Mouse (Mus musculus): ENCODE results near the gene Trim80. TPM values are rescaled to one million over a fixed set of nuclear protein-coding genes. Genes with fewer than 3 reads are reported as not detected.
"Not testable (repeated sequence)": the region's sequence is repeated elsewhere in the genome, so short reads cannot be mapped to it uniquely, and the experiment has no call there.

Gene Trim80
- polyA plus RNA-seq, 1 experiment from 2014 or later: not detected

DNA sequence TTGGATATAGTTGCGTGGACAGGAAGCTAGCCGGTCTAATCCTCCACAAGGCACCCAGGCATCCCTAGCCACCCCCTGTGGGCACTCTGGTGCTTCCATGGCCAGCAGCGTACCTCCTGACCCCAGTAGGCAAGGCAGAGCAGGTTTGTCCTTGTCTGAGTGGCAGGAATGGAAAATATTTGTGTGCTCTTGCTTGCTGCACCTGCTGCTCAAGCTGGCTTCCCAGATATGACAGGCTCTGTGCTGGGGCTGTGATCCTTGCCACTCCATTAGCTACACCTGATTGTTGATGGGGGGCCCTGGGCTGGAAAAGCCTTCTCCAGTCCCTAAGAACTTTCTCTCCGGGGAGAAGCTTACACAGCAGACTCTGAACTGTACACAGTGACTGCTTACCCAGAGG lies 13.0 kb downstream of the Trim80 start:
- Histone ChIP-seq H3K9me3 (replicated peaks) (peaks cover 5% of the 10 kb centered on the region; the same call in 1 of the 2 replicates), H3K36me3 (no peaks in the 10 kb centered on the region), H3K4me2 (replicated peaks) (no peak overlapping the region), H3K27me3 (no peaks in the 10 kb centered on the region), H3K4me3 (no peak overlapping the region), H3K4me1 (peaks cover 4% of the 10 kb centered on the region; the same call in 1 of the 2 replicates), H3K9ac (no peak overlapping the region), H3K27ac (no peak overlapping the region)
- no peak for ATAC-seq (ENCODE audit: low FRiP score)
- WGBS: 76% methylated on average over 4 of the region's 4 CpGs

DNA sequence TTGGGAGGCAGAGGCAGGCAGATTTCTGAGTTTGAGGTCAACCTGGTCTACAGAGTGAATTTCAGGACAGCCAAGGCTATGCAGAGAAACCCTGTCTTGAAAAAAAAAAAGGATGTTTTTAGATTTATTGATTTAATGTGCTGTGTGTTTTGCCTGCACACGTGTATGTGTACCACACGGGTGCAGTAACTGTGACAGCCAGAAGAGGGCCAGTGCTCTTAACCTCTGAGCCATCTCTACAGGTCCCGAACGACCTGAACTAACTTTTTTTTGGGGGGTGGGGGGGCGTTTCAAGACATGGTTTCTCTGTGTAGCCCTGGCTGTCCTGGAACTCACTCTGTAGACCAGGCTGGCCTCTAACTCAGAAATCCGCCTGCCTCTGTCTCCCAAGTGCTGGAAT lies 14.5 kb downstream of the Trim80 start:
- H3K4me2 ChIP-seq (replicated peaks); H3K9me3 ChIP-seq (replicated peaks); H3K27me3 ChIP-seq; H3K4me3 ChIP-seq; H3K9ac ChIP-seq; H3K36me3 ChIP-seq; H3K27ac ChIP-seq; ATAC-seq (ENCODE audit: low FRiP score); H3K4me1 ChIP-seq: not testable (repeated sequence)
- 89% methylated on average over 6 of the region's 6 CpGs for WGBS

DNA sequence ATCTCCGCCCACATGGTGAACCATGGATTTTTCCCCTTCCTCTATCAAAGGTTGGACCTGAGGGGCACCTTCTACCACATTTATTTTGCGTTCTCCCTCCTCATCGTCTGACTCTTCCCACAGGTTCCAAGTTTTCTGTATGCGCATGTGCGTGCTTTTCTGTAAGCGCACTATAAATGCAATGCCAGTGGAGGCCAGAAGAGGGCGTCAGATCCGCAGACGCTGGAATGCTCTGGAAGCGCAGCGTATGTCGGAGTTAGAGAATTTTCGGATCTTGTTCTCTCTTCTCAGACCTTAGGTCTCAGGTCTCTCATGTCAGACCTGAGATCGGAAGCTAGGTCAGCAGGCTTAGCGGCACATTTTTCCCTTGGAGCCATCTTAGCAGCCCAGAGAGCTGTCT lies 15.3 kb downstream of the Trim80 start:
- H3K4me3 ChIP-seq: no peak overlapping the region
- H3K9me3 ChIP-seq (replicated peaks): peaks cover 5% of the 10 kb centered on the region; the same call in 1 of the 2 replicates
- 87% methylated on average over 15 of the region's 15 CpGs for WGBS
- H3K4me1 ChIP-seq: peaks cover 4% of the 10 kb centered on the region; the same call in 1 of the 2 replicates
- no peaks in the 10 kb centered on the region for H3K27me3 ChIP-seq
- H3K9ac ChIP-seq: no peak overlapping the region
- H3K4me2 ChIP-seq (replicated peaks): no peak overlapping the region
- no peaks in the 10 kb centered on the region for H3K36me3 ChIP-seq
- no peak overlapping the region for H3K27ac ChIP-seq
- no peak for ATAC-seq (ENCODE audit: low FRiP score)

DNA sequence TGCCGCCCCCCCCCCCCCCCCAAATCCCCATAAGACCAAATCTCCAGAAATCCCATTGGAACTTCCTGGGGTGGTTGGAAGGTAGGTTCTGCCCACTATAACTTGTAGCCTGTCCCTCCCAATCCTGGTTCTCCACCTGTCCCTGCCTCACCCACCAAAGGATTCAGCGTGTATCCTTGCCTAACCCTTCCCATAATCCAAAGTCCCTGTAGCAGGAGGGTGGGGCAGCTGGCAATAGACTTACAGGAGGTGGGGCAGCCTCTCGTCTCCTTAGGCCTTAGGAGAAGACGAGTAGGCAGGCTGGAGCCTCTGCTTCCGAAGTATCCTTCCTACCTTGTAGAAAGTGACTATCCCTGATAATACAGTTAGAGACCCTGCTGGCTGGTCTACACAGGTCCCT lies 15.8 kb downstream of the Trim80 start:
- Histone ChIP-seq H3K27ac (no peak overlapping the region), H3K9ac (no peak overlapping the region), H3K9me3 (replicated peaks) (peaks cover 5% of the 10 kb centered on the region; the same call in 1 of the 2 replicates), H3K4me1 (peaks cover 4% of the 10 kb centered on the region; the same call in 1 of the 2 replicates), H3K27me3 (no peaks in the 10 kb centered on the region), H3K36me3 (no peaks in the 10 kb centered on the region), H3K4me3 (no peak overlapping the region), H3K4me2 (replicated peaks) (no peak overlapping the region)
- ATAC-seq (ENCODE audit: low FRiP score): no peak
- 86% methylated on average over 5 of the region's 5 CpGs for WGBS

DNA sequence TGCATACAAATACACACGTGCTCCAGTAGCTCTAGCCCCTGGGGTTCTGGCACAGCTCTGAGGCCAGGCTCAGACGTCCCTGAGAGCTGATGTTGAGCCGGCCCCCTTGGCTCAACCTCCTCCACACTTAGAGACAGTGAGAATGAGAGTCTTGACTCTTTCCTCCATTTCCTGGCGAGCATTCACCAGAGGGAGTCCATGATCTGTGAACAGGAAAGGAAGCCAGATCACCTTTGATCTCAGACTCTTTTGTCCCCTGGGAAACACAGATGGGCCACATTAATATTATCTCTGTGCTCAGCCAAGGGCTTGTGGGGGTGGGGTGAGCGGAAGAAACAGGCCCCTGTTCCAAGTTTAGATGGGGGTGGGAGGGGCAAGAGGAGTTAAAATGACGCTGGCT lies 17.1 kb downstream of the Trim80 start:
- H3K4me2 ChIP-seq (replicated peaks): no peak overlapping the region
- no peak overlapping the region for H3K27ac ChIP-seq
- ATAC-seq (ENCODE audit: low FRiP score): no peak
- no peak overlapping the region for H3K4me3 ChIP-seq
- no peaks in the 10 kb centered on the region for H3K36me3 ChIP-seq
- H3K4me1 ChIP-seq: peaks cover 4% of the 10 kb centered on the region; the same call in 1 of the 2 replicates
- 31% methylated on average over 6 of the region's 6 CpGs for WGBS
- H3K27me3 ChIP-seq: no peaks in the 10 kb centered on the region; the same call in none of the 2 replicates
- no peak overlapping the region for H3K9ac ChIP-seq
- peaks cover 5% of the 10 kb centered on the region; the same call in 1 of the 2 replicates for H3K9me3 ChIP-seq (replicated peaks)

DNA sequence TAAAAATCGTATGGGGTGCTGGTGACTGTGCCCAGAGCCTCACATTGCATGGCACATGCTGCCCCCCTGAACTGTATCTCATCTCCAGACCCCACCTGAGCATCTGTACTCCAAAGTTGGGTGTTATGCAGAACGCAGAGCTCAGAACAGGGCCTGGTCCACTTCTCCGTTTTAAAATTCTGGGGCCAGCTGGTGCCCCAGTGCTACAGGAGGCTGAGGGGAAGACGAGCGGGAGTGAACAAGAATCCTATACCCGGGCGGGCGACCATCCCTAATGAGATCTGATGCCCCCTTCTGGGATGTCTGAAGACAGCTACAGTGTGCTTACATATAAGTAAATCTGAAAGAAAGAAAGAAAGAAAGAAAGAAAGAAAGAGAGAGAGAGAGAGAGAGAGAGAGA lies 20.6 kb downstream of the Trim80 start:
- Histone ChIP-seq H3K9ac (no peak overlapping the region), H3K27ac (no peak overlapping the region), H3K36me3 (no peaks in the 10 kb centered on the region), H3K4me3 (no peak overlapping the region), H3K9me3 (replicated peaks) (no peaks in the 10 kb centered on the region), H3K4me2 (replicated peaks) (no peak overlapping the region), H3K4me1 (peaks cover 4% of the 10 kb centered on the region; the same call in 1 of the 2 replicates), H3K27me3 (no peaks in the 10 kb centered on the region; the same call in none of the 2 replicates)
- 22% methylated on average over 8 of the region's 8 CpGs for WGBS
- no peak for ATAC-seq (ENCODE audit: low FRiP score)

DNA sequence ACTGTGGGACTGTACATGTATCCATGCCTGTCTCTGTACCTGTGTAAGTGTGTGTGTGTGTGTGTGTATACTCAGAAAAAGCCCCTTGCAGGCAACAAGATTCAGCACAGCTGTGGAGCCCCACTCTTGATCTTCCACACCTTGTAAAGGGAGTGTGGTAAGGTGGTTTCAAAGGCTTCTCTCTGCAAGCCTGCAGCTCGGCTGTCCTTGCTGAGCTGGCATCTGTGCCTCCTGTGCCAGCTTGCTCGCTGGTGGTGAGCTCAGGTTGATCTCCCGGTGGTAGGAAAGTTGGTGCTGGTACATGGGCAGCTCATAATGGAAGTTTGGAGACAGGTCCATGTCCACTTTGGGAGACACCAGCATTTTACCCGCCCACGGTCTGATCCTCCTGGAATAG lies 21.5 kb downstream of the Trim80 start:
- no peak overlapping the region for H3K4me2 ChIP-seq (replicated peaks)
- no peak for ATAC-seq (ENCODE audit: low FRiP score)
- no peak overlapping the region for H3K27ac ChIP-seq
- peaks cover 4% of the 10 kb centered on the region; the same call in 1 of the 2 replicates for H3K4me1 ChIP-seq
- H3K27me3 ChIP-seq: no peaks in the 10 kb centered on the region; the same call in none of the 2 replicates
- no peak overlapping the region for H3K4me3 ChIP-seq
- no peaks in the 10 kb centered on the region for H3K36me3 ChIP-seq
- WGBS: 77% methylated on average over 5 of the region's 5 CpGs
- H3K9me3 ChIP-seq (replicated peaks): no peaks in the 10 kb centered on the region
- no peak overlapping the region for H3K9ac ChIP-seq

DNA sequence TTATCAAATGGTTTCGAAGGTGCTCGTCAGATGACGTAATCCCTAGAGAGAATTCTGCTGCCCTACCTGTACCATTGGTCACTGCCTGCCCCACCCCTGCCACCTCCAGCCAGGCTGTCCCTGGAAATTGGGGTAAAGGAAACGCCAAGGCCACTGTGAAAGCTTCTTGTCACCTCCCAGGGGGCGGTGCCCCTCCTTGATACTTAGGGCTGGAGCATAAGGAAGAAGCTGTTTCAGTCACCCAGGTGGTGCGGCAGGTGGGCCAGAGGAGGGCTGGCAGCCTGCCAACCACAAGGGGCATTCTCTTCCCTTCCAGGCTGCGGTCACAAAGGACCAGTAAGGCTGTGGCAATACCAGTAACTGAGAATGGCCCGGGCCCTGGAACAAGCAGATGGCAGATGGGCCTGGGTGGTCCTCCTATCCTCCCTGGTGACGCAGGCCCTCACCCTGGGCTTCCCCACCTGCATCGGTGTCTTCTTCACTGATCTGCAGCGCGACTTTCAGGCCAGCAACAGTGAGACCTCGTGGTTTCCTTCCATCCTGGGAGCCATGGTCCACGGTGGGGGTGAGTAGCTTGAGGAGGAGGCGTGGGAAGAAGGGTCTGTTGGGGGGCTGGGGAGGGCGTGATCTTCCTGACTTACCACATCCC lies 22.0 kb downstream of the Trim80 start, which contains the start of gene Slc16a5:
Slc16a5 (plus strand) TSS at position 232 of the 649 bp plus-strand sequence.
- no peak within 1 kb of the TSS for H3K4me3 ChIP-seq
- peaks cover 6% of the 10 kb centered on the region for H3K4me1 ChIP-seq
- ATAC-seq (ENCODE audit: low FRiP score): no peak
- WGBS: 77% methylated on average over 16 of the region's 16 CpGs
- H3K27me3 ChIP-seq: no peaks in the 10 kb centered on the region; the same call in none of the 2 replicates
- no peak within 1 kb of the TSS for H3K27ac ChIP-seq
- no peaks in the 10 kb centered on the region for H3K36me3 ChIP-seq
- H3K9ac ChIP-seq: no peak within 1 kb of the TSS; the same call in 1 of the 2 replicates
- no peak within 1 kb of the TSS for H3K4me2 ChIP-seq (replicated peaks)
- no peaks in the 10 kb centered on the region for H3K9me3 ChIP-seq (replicated peaks)

DNA sequence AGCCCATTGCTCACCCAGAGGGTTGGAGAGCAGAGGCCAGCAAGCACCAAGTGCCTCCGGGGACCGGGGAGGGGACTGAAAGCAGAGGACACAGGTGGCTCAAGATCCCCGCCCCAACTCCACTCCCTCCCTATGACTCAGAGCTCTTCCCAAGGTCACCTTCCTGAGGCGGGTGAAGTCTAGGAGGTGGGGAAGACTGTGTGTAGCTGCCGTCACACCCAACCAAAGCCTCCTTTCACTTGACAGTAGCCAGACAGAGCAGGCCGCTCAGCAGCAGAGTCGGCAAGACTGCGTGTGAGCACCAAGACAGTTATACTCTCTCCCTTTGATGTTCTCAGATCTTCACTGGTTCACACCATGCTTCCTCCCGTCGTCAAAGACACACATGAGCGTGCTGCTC lies 23.1 kb downstream of the Trim80 start:
- H3K4me3 ChIP-seq: no peak overlapping the region
- H3K27ac ChIP-seq: no peak overlapping the region
- H3K4me2 ChIP-seq (replicated peaks): no peak overlapping the region
- WGBS: 73% methylated on average over 11 of the region's 11 CpGs
- no peaks in the 10 kb centered on the region; the same call in none of the 2 replicates for H3K27me3 ChIP-seq
- H3K9me3 ChIP-seq (replicated peaks): no peaks in the 10 kb centered on the region
- ATAC-seq (ENCODE audit: low FRiP score): no peak
- no peaks in the 10 kb centered on the region for H3K36me3 ChIP-seq
- H3K4me1 ChIP-seq: peaks cover 8% of the 10 kb centered on the region
- H3K9ac ChIP-seq: no peak overlapping the region

DNA sequence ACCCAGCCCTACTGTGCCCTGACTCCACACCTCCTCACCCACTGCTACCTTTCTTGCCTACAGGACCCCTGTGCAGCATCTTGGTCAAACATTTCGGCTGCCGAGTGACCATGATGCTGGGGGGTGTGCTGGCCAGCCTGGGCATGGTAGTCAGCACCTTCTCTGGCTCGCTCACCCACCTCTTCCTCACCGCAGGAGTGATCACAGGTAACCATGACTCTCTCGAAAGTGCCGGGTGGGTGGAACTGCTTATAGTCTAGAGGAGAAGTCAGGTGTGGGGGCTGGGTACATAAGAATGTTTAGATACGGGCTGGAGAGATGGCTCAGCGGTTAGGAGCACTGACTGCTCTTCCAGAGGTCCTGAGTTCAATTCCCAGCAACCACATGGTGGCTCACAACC lies 24.5 kb downstream of the Trim80 start:
- no peaks in the 10 kb centered on the region; the same call in none of the 2 replicates for H3K27me3 ChIP-seq
- ATAC-seq (ENCODE audit: low FRiP score): no peak
- no peak overlapping the region for H3K27ac ChIP-seq
- H3K36me3 ChIP-seq: no peaks in the 10 kb centered on the region
- no peak overlapping the region for H3K4me3 ChIP-seq
- H3K4me1 ChIP-seq: peaks cover 8% of the 10 kb centered on the region
- WGBS: 87% methylated on average over 8 of the region's 8 CpGs
- no peak overlapping the region for H3K4me2 ChIP-seq (replicated peaks)
- H3K9me3 ChIP-seq (replicated peaks): no peaks in the 10 kb centered on the region
- no peak overlapping the region for H3K9ac ChIP-seq

DNA sequence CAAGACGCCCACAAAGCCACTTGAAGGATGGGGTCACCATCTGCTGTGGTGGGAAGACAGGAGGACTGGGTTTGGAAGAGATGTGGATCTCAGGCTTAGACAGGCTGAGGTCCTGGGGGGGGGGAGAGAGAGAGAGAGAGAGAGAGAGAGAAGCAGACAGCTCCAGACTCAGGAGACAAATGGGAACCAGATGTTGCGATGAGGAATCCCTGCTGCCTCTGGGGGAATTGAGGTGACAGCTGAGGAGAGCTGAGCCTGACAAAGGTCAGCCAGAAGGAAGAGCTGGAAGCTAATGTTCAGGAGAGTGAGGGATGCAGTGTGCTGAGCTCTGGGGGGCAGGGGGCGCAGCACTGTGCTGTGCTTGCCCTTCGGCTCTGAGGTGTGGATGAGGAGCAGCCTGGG lies 26.9 kb downstream of the Trim80 start:
- 39% methylated on average over 4 of the region's 4 CpGs for WGBS
- Histone ChIP-seq H3K27me3 (no peaks in the 10 kb centered on the region; the same call in 1 of the 2 replicates), H3K4me1 (peaks cover 8% of the 10 kb centered on the region), H3K36me3 (no peaks in the 10 kb centered on the region), H3K9ac (peak overlapping the region; percentile 4; the same call in 1 of the 2 replicates), H3K4me2 (replicated peaks) (no peak overlapping the region), H3K9me3 (replicated peaks) (no peaks in the 10 kb centered on the region), H3K27ac (no peak overlapping the region), H3K4me3 (no peak overlapping the region)
- no peak for ATAC-seq (ENCODE audit: low FRiP score)

DNA sequence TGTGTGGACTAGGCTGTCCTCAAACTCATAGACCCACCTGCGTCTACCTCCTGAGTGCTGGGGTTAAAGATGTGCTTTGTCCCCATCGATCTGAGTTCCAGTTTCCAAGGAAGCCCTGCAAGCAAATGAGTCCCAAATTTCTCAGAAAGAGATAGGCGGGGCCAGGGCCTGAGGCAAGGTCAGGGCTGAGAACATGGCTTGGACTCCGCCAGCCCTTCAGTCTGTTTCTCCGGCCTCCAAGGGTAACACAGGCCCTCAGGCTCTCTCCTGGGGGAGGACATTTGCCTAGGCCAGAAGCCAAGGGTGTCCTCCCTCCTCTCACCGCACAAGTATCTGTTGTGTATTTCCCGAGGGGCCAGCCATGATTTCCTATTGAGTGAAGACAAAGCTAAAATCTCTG lies 31.8 kb downstream of the Trim80 start:
- ATAC-seq (ENCODE audit: low FRiP score): no peak
- Histone ChIP-seq H3K4me3 (no peak overlapping the region), H3K4me1 (peaks cover 33% of the 10 kb centered on the region), H3K27ac (no peak overlapping the region), H3K9ac (no peak overlapping the region), H3K36me3 (no peaks in the 10 kb centered on the region), H3K4me2 (replicated peaks) (no peak overlapping the region), H3K9me3 (replicated peaks) (no peaks in the 10 kb centered on the region), H3K27me3 (no peaks in the 10 kb centered on the region)
- WGBS: 82% methylated on average over 7 of the region's 7 CpGs
